Mouse (Mus musculus): ENCODE results near the gene Fam126a. TPM values are rescaled to one million over a fixed set of nuclear protein-coding genes. Genes with fewer than 3 reads are reported as not detected.
A peak's percentile ranks its signal among the peaks of the same experiment; 100 is the strongest.

Gene Fam126a
- polyA plus RNA-seq, 1 experiment from 2014 or later = 49.0 TPM

GRCm38 (mm10) chr5:24034970-24035369 is 4.5 kb upstream of the Fam126a start:
- H3K27me3 ChIP-seq (ENCODE audit: control insufficient read depth, insufficient read depth, low read length) = no peaks in the 10 kb centered on the region
- H3K27ac ChIP-seq (replicated peaks; ENCODE audit: low read depth, low read length) = no peak overlapping the region
- ATAC-seq (ENCODE audit: low FRiP score, low TSS enrichment) = no peak
- H3K36me3 ChIP-seq (ENCODE audit: control insufficient read depth, insufficient read depth, low read length) = no peaks in the 10 kb centered on the region
- no peaks in the 10 kb centered on the region for H3K9me3 ChIP-seq (ENCODE audit: control insufficient read depth, low read length)
- H3K9ac ChIP-seq (replicated peaks; ENCODE audit: low read length) = no peak overlapping the region
- no peaks in the 10 kb centered on the region for H3K4me1 ChIP-seq (ENCODE audit: control insufficient read depth, insufficient read depth, low read length)
- DNase-seq = no peak
- no peak overlapping the region for H3K4me3 ChIP-seq (replicated peaks; ENCODE audit: low read depth, low read length)
- H3K4me2 ChIP-seq (ENCODE audit: low read length) = no peak overlapping the region
- WGBS = 58% methylated on average over 3 of the region's 3 CpGs

- no peak for DNase-seq
- no peak overlapping the region for H3K4me3 ChIP-seq (replicated peaks; ENCODE audit: low read depth, low read length)
- H3K4me1 ChIP-seq (ENCODE audit: control insufficient read depth, insufficient read depth, low read length) = peaks cover under 1% of the 10 kb centered on the region; the same call in 1 of the 2 replicates
- H3K27me3 ChIP-seq (ENCODE audit: control insufficient read depth, insufficient read depth, low read length) = no peaks in the 10 kb centered on the region
- 77% methylated on average over 1 of the region's 1 CpGs for WGBS
- no peak for ATAC-seq (ENCODE audit: low FRiP score, low TSS enrichment)
- H3K4me2 ChIP-seq (ENCODE audit: low read length) = no peak overlapping the region
- H3K9me3 ChIP-seq (ENCODE audit: control insufficient read depth, low read length) = no peaks in the 10 kb centered on the region
- no peak overlapping the region for H3K27ac ChIP-seq (replicated peaks; ENCODE audit: low read depth, low read length)
- no peaks in the 10 kb centered on the region for H3K36me3 ChIP-seq (ENCODE audit: control insufficient read depth, insufficient read depth, low read length)
- no peak overlapping the region for H3K9ac ChIP-seq (replicated peaks; ENCODE audit: low read length)
Observed at GRCm38 (mm10) chr5:24034091-24034490, 3.6 kb upstream of the Fam126a start.

- H3K27me3 ChIP-seq (ENCODE audit: control insufficient read depth, insufficient read depth, low read length) = no peaks in the 10 kb centered on the region
- peaks cover 4% of the 10 kb centered on the region; the same call in 1 of the 2 replicates for H3K4me1 ChIP-seq (ENCODE audit: control insufficient read depth, insufficient read depth, low read length)
- H3K36me3 ChIP-seq (ENCODE audit: control insufficient read depth, insufficient read depth, low read length) = no peaks in the 10 kb centered on the region
- ATAC-seq (ENCODE audit: low FRiP score, low TSS enrichment) = peak; percentile 78
- under 1% methylated on average over 73 of the region's 73 CpGs for WGBS
- DNase-seq = peak; percentile 62
- peak overlapping the region; percentile 86 for H3K4me3 ChIP-seq (replicated peaks; ENCODE audit: low read depth, low read length)
- H3K9ac ChIP-seq (replicated peaks; ENCODE audit: low read length) = peak overlapping the region; percentile 81
- H3K9me3 ChIP-seq (ENCODE audit: control insufficient read depth, low read length) = no peaks in the 10 kb centered on the region
- H3K27ac ChIP-seq (replicated peaks; ENCODE audit: low read depth, low read length) = peak overlapping the region; percentile 78
- H3K4me2 ChIP-seq (ENCODE audit: low read length) = peak overlapping the region; percentile 80
Observed at GRCm38 (mm10) chr5:24029946-24030578, 428 bp downstream of the Fam126a start.

GRCm38 (mm10) chr5:24029331-24029771 is 1.1 kb downstream of the Fam126a start:
- WGBS = 3% methylated on average over 11 of the region's 11 CpGs
- peak overlapping the region; percentile 78 for H3K27ac ChIP-seq (replicated peaks; ENCODE audit: low read depth, low read length)
- H3K9ac ChIP-seq (replicated peaks; ENCODE audit: low read length) = peak overlapping the region; percentile 81
- H3K9me3 ChIP-seq (ENCODE audit: control insufficient read depth, low read length) = no peaks in the 10 kb centered on the region
- peak; percentile 37; the same call in 1 of the 2 replicates for ATAC-seq (ENCODE audit: low FRiP score, low TSS enrichment)
- H3K27me3 ChIP-seq (ENCODE audit: control insufficient read depth, insufficient read depth, low read length) = no peaks in the 10 kb centered on the region
- H3K4me3 ChIP-seq (replicated peaks; ENCODE audit: low read depth, low read length) = peak overlapping the region; percentile 86
- H3K36me3 ChIP-seq (ENCODE audit: control insufficient read depth, insufficient read depth, low read length) = no peaks in the 10 kb centered on the region
- peak overlapping the region; percentile 80 for H3K4me2 ChIP-seq (ENCODE audit: low read length)
- peaks cover 4% of the 10 kb centered on the region; the same call in 1 of the 2 replicates for H3K4me1 ChIP-seq (ENCODE audit: control insufficient read depth, insufficient read depth, low read length)
- peak; percentile 85 for DNase-seq

GRCm38 (mm10) chr5:24024957-24025356 is 5.5 kb downstream of the Fam126a start:
- Histone ChIP-seq H3K27me3 (ENCODE audit: control insufficient read depth, insufficient read depth, low read length) (no peaks in the 10 kb centered on the region), H3K9me3 (ENCODE audit: control insufficient read depth, low read length) (no peaks in the 10 kb centered on the region), H3K27ac (replicated peaks; ENCODE audit: low read depth, low read length) (no peak overlapping the region), H3K4me1 (ENCODE audit: control insufficient read depth, insufficient read depth, low read length) (peaks cover 19% of the 10 kb centered on the region), H3K9ac (replicated peaks; ENCODE audit: low read length) (no peak overlapping the region), H3K4me3 (replicated peaks; ENCODE audit: low read depth, low read length) (no peak overlapping the region), H3K36me3 (ENCODE audit: control insufficient read depth, insufficient read depth, low read length) (no peaks in the 10 kb centered on the region), H3K4me2 (ENCODE audit: low read length) (no peak overlapping the region)
- 91% methylated on average over 3 of the region's 3 CpGs for WGBS
- DNase-seq = no peak
- ATAC-seq (ENCODE audit: low FRiP score, low TSS enrichment) = no peak

GRCm38 (mm10) chr5:24023226-24023625 is 7.3 kb downstream of the Fam126a start:
- Histone ChIP-seq H3K27ac (replicated peaks; ENCODE audit: low read depth, low read length) (no peak overlapping the region), H3K4me1 (ENCODE audit: control insufficient read depth, insufficient read depth, low read length) (peaks cover 28% of the 10 kb centered on the region), H3K4me2 (ENCODE audit: low read length) (no peak overlapping the region), H3K9me3 (ENCODE audit: control insufficient read depth, low read length) (no peaks in the 10 kb centered on the region), H3K36me3 (ENCODE audit: control insufficient read depth, insufficient read depth, low read length) (no peaks in the 10 kb centered on the region), H3K4me3 (replicated peaks; ENCODE audit: low read depth, low read length) (no peak overlapping the region), H3K9ac (replicated peaks; ENCODE audit: low read length) (no peak overlapping the region), H3K27me3 (ENCODE audit: control insufficient read depth, insufficient read depth, low read length) (no peaks in the 10 kb centered on the region)
- no peak for ATAC-seq (ENCODE audit: low FRiP score, low TSS enrichment)
- WGBS = 94% methylated on average over 2 of the region's 2 CpGs
- no peak for DNase-seq

GRCm38 (mm10) chr5:24021683-24022082 is 8.8 kb downstream of the Fam126a start:
- no peaks in the 10 kb centered on the region for H3K36me3 ChIP-seq (ENCODE audit: control insufficient read depth, insufficient read depth, low read length)
- H3K9ac ChIP-seq (replicated peaks; ENCODE audit: low read length) = no peak overlapping the region
- no peaks in the 10 kb centered on the region for H3K9me3 ChIP-seq (ENCODE audit: control insufficient read depth, low read length)
- no peak overlapping the region for H3K4me2 ChIP-seq (ENCODE audit: low read length)
- H3K4me3 ChIP-seq (replicated peaks; ENCODE audit: low read depth, low read length) = no peak overlapping the region
- DNase-seq (no peak), ATAC-seq (ENCODE audit: low FRiP score, low TSS enrichment) (no peak)
- 73% methylated on average over 5 of the region's 5 CpGs for WGBS
- no peak overlapping the region for H3K27ac ChIP-seq (replicated peaks; ENCODE audit: low read depth, low read length)
- H3K27me3 ChIP-seq (ENCODE audit: control insufficient read depth, insufficient read depth, low read length) = no peaks in the 10 kb centered on the region
- H3K4me1 ChIP-seq (ENCODE audit: control insufficient read depth, insufficient read depth, low read length) = peaks cover 28% of the 10 kb centered on the region

GRCm38 (mm10) chr5:24020380-24020779 is 10.1 kb downstream of the Fam126a start:
- Histone ChIP-seq H3K9me3 (ENCODE audit: control insufficient read depth, low read length) (no peaks in the 10 kb centered on the region), H3K4me1 (ENCODE audit: control insufficient read depth, insufficient read depth, low read length) (peaks cover 28% of the 10 kb centered on the region), H3K27me3 (ENCODE audit: control insufficient read depth, insufficient read depth, low read length) (no peaks in the 10 kb centered on the region), H3K27ac (replicated peaks; ENCODE audit: low read depth, low read length) (peak overlapping the region; percentile 84), H3K4me3 (replicated peaks; ENCODE audit: low read depth, low read length) (no peak overlapping the region), H3K36me3 (ENCODE audit: control insufficient read depth, insufficient read depth, low read length) (no peaks in the 10 kb centered on the region), H3K4me2 (ENCODE audit: low read length) (no peak overlapping the region), H3K9ac (replicated peaks; ENCODE audit: low read length) (no peak overlapping the region)
- peak; percentile 34; the same call in 1 of the 2 replicates for ATAC-seq (ENCODE audit: low FRiP score, low TSS enrichment)
- DNase-seq = peak; percentile 46
- 61% methylated on average over 4 of the region's 4 CpGs for WGBS
